Mouse (Mus musculus): ENCODE measurements around the gene Mgmt. TPM values are rescaled to one million over a fixed set of nuclear protein-coding genes. Genes with fewer than 3 reads are reported as not detected.

Gene Mgmt
- polyA plus RNA-seq, 1 experiment from 2014 or later, result 1.5 TPM

DNA sequence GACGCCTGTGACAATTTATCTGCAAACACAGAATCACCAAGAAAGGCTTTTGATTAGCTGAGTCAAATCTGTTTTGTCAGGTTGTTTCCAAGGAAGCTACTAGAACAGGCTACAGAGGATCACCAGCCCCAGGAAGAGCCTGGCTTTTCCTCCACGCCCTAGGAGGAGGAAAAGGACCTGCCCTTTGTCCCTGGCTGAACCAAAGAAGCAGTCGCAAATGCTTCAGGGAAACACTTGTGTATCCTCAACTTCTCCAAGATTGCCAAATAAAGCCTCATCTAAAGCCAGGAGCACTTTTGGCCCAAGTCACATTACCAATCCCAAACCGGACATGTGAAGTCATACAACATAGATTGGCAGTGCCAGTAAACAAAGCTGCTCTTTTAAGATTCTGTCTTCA is 41.7 kb upstream of the Mgmt start:
- WGBS, result 79% methylated on average over 4 of the region's 4 CpGs
- Histone ChIP-seq H3K9ac (ENCODE audit: low read depth, low read length) (no peak overlapping the region), H3K4me2 (ENCODE audit: low read length) (no peak overlapping the region), H3K4me1 (ENCODE audit: control insufficient read depth, insufficient read depth, low read depth, low read length) (no peaks in the 10 kb centered on the region), H3K9me3 (ENCODE audit: control insufficient read depth, low read length) (no peaks in the 10 kb centered on the region), H3K27ac (ENCODE audit: low read depth, low read length) (no peak overlapping the region), H3K4me3 (ENCODE audit: low read length) (no peak overlapping the region), H3K27me3 (replicated peaks; ENCODE audit: control insufficient read depth, insufficient read depth, low read length) (no peaks in the 10 kb centered on the region), H3K36me3 (ENCODE audit: control insufficient read depth, insufficient read depth, low read length) (no peaks in the 10 kb centered on the region)
- no peak for ATAC-seq

DNA sequence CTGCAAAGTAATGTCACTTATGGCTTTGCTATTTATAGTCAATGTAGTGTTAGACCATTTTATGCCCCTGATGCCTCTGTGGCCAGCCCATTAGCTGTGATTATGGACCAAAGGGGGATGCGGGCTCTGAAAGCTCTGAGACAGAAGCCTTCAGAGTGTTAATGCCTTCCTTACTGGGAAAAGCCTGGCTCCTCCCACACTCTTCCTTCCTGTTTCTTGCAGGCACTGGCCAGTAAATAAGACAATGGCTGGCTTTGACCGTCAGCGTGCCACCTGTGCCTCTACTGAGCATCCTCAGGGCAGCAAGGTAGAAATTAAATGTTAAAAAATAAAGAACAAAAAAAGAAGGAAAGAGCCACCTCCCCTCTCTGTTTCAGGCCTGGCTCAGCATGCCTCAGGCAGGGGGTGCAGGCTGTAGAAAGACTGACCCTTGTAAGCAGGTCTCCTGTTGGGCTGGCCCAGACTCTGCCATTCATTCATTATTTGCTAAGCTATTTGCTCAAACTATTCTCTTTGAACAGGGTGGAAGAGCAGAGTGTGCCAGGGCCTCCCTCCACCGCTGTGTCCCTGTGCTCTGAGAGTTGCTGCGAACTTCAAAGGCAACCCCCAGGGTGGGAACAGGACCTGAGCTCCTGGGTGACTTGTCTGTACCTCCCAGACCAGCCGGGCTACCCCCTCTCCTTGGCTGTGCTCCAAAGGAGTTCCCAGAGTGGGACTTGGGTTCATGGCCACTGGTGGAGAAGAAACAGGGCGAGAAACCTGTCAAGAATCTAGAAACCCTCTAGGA is 29.5 kb upstream of the Mgmt start:
- H3K4me3 ChIP-seq (ENCODE audit: low read length), result no peak overlapping the region

DNA sequence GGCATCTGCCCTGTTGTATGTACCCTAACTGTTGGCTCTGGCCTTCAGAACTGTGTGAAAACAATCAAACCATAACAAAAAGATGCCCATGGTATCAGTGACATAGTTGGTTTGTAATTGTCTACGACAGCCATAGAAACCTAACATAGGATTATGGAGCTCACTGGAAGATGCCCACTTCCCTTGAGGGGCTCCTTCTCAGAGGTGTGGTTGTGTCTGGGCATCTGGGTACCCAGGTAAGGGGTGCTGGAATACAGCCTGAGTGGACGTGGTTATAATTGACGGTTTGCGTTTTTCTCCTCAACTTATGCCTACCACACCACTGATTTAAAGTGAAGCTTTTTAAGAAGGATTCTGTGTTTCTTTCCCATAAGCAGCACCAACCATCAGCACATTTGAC is 28.5 kb upstream of the Mgmt start:
- Histone ChIP-seq H3K4me2 (ENCODE audit: low read length) (no peak overlapping the region), H3K4me3 (ENCODE audit: low read length) (no peak overlapping the region)
- ATAC-seq, result no peak

More for the DNA sequence above, 29.5 kb upstream of the Mgmt start:
- peaks cover 6% of the 10 kb centered on the region for H3K4me1 ChIP-seq (ENCODE audit: control insufficient read depth, insufficient read depth, low read depth, low read length)
- WGBS, result 24% methylated on average over 7 of the region's 7 CpGs
- H3K27ac ChIP-seq (ENCODE audit: low read depth, low read length), result no peak overlapping the region
- no peaks in the 10 kb centered on the region for H3K9me3 ChIP-seq (ENCODE audit: control insufficient read depth, low read length)
- H3K9ac ChIP-seq (ENCODE audit: low read depth, low read length), result no peak overlapping the region
- no peaks in the 10 kb centered on the region for H3K27me3 ChIP-seq (replicated peaks; ENCODE audit: control insufficient read depth, insufficient read depth, low read length)
- ATAC-seq, result 0 out of 2 replicates have a peak, but pooled peaks have one; percentile 20
- H3K36me3 ChIP-seq (ENCODE audit: control insufficient read depth, insufficient read depth, low read length), result no peaks in the 10 kb centered on the region
- H3K4me2 ChIP-seq (ENCODE audit: low read length), result no peak overlapping the region

DNA sequence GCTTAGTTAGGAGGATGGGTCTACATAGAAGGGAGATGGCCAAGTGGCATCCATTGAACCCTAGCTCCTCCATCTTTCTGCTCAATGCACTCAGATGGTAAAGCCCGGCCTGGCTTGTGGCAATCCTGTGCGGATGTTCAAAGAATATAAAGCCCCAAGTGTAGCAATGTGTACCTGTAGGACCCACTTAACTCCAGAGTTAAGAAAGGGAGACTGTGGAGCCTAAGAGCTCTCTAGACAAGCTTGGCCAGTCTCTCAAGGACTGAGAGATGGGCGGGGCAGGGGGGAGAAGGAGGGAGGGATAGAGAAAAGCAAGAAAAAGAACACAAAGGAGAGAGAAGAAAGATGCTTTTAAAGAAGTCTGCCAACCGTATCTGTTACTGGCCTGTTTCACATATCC is 27.9 kb upstream of the Mgmt start:
- H3K9ac ChIP-seq (ENCODE audit: low read depth, low read length), result no peak overlapping the region
- no peaks in the 10 kb centered on the region for H3K36me3 ChIP-seq (ENCODE audit: control insufficient read depth, insufficient read depth, low read length)
- no peak for ATAC-seq
- H3K4me1 ChIP-seq (ENCODE audit: control insufficient read depth, insufficient read depth, low read depth, low read length), result peaks cover 6% of the 10 kb centered on the region
- WGBS, result 84% methylated on average over 4 of the region's 4 CpGs
- H3K27me3 ChIP-seq (replicated peaks; ENCODE audit: control insufficient read depth, insufficient read depth, low read length), result no peaks in the 10 kb centered on the region
- no peak overlapping the region for H3K4me2 ChIP-seq (ENCODE audit: low read length)
- H3K4me3 ChIP-seq (ENCODE audit: low read length), result no peak overlapping the region
- H3K9me3 ChIP-seq (ENCODE audit: control insufficient read depth, low read length), result no peaks in the 10 kb centered on the region
- H3K27ac ChIP-seq (ENCODE audit: low read depth, low read length), result no peak overlapping the region

More for the DNA sequence above, 28.5 kb upstream of the Mgmt start:
- Histone ChIP-seq H3K9ac (ENCODE audit: low read depth, low read length) (no peak overlapping the region), H3K9me3 (ENCODE audit: control insufficient read depth, low read length) (no peaks in the 10 kb centered on the region), H3K27ac (ENCODE audit: low read depth, low read length) (no peak overlapping the region), H3K27me3 (replicated peaks; ENCODE audit: control insufficient read depth, insufficient read depth, low read length) (no peaks in the 10 kb centered on the region), H3K36me3 (ENCODE audit: control insufficient read depth, insufficient read depth, low read length) (no peaks in the 10 kb centered on the region), H3K4me1 (ENCODE audit: control insufficient read depth, insufficient read depth, low read depth, low read length) (peaks cover 6% of the 10 kb centered on the region)
- 99% methylated on average over 4 of the region's 4 CpGs for WGBS

DNA sequence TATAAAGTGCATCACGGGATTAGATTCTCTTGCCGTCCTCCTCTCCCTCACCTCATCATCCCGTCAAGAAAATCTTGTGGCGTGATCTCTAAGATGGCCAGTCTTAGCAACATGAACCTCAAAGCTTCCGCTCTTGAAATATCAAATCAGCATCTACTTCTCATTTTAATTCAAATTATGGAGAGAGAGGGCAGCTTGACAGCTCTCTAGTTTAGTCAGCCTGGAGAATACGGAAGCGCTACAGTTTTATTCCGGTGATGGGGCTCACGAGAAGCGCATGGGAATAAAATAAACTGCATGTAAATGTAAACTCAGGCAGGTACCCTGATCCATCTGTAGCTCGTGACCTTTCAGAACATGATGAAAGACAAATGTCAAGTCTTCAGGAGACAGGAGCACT is 22.9 kb upstream of the Mgmt start:
- Histone ChIP-seq H3K36me3 (ENCODE audit: control insufficient read depth, insufficient read depth, low read length) (no peaks in the 10 kb centered on the region), H3K9ac (ENCODE audit: low read depth, low read length) (no peak overlapping the region), H3K4me1 (ENCODE audit: control insufficient read depth, insufficient read depth, low read depth, low read length) (peaks cover 4% of the 10 kb centered on the region), H3K9me3 (ENCODE audit: control insufficient read depth, low read length) (no peaks in the 10 kb centered on the region), H3K4me3 (ENCODE audit: low read length) (no peak overlapping the region), H3K27me3 (replicated peaks; ENCODE audit: control insufficient read depth, insufficient read depth, low read length) (no peaks in the 10 kb centered on the region), H3K4me2 (ENCODE audit: low read length) (no peak overlapping the region), H3K27ac (ENCODE audit: low read depth, low read length) (no peak overlapping the region)
- 56% methylated on average over 11 of the region's 11 CpGs for WGBS
- ATAC-seq, result no peak; the same call in 1 of the 2 replicates

DNA sequence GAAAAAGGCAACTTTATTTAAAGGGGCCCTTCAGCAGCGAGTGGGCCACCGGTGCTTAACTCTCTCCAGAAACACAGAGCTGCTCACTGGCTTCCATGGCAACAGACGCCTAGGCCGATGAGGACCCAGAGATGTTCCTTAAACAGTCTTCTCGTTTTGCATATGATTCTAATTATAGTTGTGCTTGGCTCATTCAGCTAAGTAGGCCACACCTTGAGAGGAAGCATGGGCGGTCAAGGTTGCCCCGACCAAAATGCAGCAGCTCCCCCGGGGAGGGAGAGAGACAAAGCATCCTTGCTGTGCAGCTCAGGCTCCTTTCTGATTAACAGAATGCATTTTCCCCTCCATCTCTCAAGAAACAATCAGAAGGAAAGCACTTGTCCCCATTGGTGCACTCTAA is 22.4 kb upstream of the Mgmt start:
- Histone ChIP-seq H3K4me2 (ENCODE audit: low read length) (0 out of 2 replicates have a peak overlapping the region, but pooled peaks have one; percentile 5), H3K4me1 (ENCODE audit: control insufficient read depth, insufficient read depth, low read depth, low read length) (peaks cover 4% of the 10 kb centered on the region), H3K4me3 (ENCODE audit: low read length) (no peak overlapping the region), H3K27ac (ENCODE audit: low read depth, low read length) (no peak overlapping the region), H3K36me3 (ENCODE audit: control insufficient read depth, insufficient read depth, low read length) (no peaks in the 10 kb centered on the region), H3K27me3 (replicated peaks; ENCODE audit: control insufficient read depth, insufficient read depth, low read length) (no peaks in the 10 kb centered on the region), H3K9ac (ENCODE audit: low read depth, low read length) (no peak overlapping the region), H3K9me3 (ENCODE audit: control insufficient read depth, low read length) (no peaks in the 10 kb centered on the region)
- 2% methylated on average over 8 of the region's 8 CpGs for WGBS
- ATAC-seq, result peak; percentile 78; the same call in 1 of the 2 replicates

DNA sequence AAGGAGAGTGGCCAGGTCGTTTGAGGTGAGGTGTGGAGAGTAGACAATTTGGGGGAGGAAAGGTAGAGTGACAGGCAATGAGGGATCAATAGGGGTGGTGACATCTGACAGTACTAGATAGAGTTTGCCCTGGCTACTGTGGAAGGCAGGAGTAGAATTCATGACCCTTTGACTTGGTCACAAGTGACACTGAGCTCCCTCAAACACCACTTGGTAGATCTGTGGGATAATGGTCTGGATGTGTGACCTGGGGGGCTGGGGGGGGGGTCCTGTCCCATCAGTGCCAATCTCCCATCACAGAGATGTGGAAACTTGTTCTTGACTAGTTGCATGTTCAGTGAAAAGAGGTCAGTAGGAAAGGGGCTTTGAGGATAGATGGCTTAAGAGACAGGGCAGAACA is 20.0 kb upstream of the Mgmt start:
- no peak overlapping the region for H3K9ac ChIP-seq (ENCODE audit: low read depth, low read length)
- H3K4me3 ChIP-seq (ENCODE audit: low read length), result no peak overlapping the region
- WGBS, result 67% methylated on average over 1 of the region's 1 CpGs
- no peak overlapping the region for H3K27ac ChIP-seq (ENCODE audit: low read depth, low read length)
- no peak for ATAC-seq
- peaks cover 4% of the 10 kb centered on the region for H3K4me1 ChIP-seq (ENCODE audit: control insufficient read depth, insufficient read depth, low read depth, low read length)
- no peaks in the 10 kb centered on the region for H3K9me3 ChIP-seq (ENCODE audit: control insufficient read depth, low read length)
- no peak overlapping the region for H3K4me2 ChIP-seq (ENCODE audit: low read length)
- no peaks in the 10 kb centered on the region for H3K27me3 ChIP-seq (replicated peaks; ENCODE audit: control insufficient read depth, insufficient read depth, low read length)
- no peaks in the 10 kb centered on the region for H3K36me3 ChIP-seq (ENCODE audit: control insufficient read depth, insufficient read depth, low read length)

DNA sequence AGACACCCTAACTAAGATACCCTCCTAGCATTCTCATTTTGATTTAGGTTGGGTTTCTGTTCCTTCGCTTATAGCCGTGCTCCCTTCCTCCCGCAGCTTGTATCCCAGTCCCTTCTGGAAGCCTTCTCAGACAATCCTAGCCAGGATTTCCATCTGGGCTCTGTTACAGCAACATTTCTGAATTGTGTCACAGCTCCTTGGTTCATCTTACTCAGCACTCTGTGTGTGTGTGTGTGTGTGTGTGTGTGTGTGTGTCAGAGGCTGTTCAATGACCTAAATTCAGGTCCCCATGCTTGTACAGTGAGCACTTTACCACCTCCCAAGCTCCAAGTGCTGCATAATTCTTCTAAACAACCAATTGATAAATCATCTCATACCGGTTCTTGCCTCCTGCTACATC is 14.0 kb upstream of the Mgmt start:
- Histone ChIP-seq H3K27me3 (replicated peaks; ENCODE audit: control insufficient read depth, insufficient read depth, low read length) (no peaks in the 10 kb centered on the region), H3K36me3 (ENCODE audit: control insufficient read depth, insufficient read depth, low read length) (no peaks in the 10 kb centered on the region), H3K9ac (ENCODE audit: low read depth, low read length) (no peak overlapping the region), H3K9me3 (ENCODE audit: control insufficient read depth, low read length) (no peaks in the 10 kb centered on the region), H3K4me3 (ENCODE audit: low read length) (no peak overlapping the region), H3K4me2 (ENCODE audit: low read length) (no peak overlapping the region), H3K4me1 (ENCODE audit: control insufficient read depth, insufficient read depth, low read depth, low read length) (no peaks in the 10 kb centered on the region), H3K27ac (ENCODE audit: low read depth, low read length) (no peak overlapping the region)
- WGBS, result 86% methylated on average over 4 of the region's 4 CpGs
- ATAC-seq, result no peak

DNA sequence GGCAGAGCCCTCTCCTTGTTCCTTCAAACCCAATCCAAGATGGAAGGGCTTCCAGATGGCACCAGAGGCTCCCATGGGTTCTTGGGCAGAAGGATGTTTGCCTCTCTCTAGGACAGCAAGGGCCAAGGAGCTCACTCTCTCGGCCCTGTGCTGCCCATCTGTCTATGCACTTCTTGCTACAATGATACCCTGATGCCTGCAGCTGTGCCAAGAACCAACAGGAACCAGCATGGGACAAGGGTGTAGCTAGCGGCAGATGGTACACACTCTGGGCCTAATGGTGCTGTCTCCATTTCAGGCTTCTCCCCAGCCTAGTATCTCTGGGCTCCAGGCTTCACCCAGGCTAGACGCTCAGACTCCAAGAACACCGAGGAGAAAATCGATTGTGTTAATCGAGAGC is 6.3 kb upstream of the Mgmt start:
- no peak overlapping the region for H3K4me2 ChIP-seq (ENCODE audit: low read length)
- H3K4me3 ChIP-seq (ENCODE audit: low read length), result no peak overlapping the region
- no peaks in the 10 kb centered on the region for H3K9me3 ChIP-seq (ENCODE audit: control insufficient read depth, low read length)
- ATAC-seq, result no peak; the same call in 1 of the 2 replicates
- H3K9ac ChIP-seq (ENCODE audit: low read depth, low read length), result no peak overlapping the region
- H3K27ac ChIP-seq (ENCODE audit: low read depth, low read length), result no peak overlapping the region
- H3K36me3 ChIP-seq (ENCODE audit: control insufficient read depth, insufficient read depth, low read length), result no peaks in the 10 kb centered on the region
- H3K4me1 ChIP-seq (ENCODE audit: control insufficient read depth, insufficient read depth, low read depth, low read length), result no peaks in the 10 kb centered on the region
- H3K27me3 ChIP-seq (replicated peaks; ENCODE audit: control insufficient read depth, insufficient read depth, low read length), result no peaks in the 10 kb centered on the region
- 82% methylated on average over 6 of the region's 6 CpGs for whole genome bisulfite sequencing
